Mouse (Mus musculus): ENCODE data around the gene Gm11172. TPM values are rescaled to one million over a fixed set of nuclear protein-coding genes. Genes with fewer than 3 reads are reported as not detected.

Gene Gm11172
- total and polyA plus RNA-seq, 3 experiments = not detected

DNA sequence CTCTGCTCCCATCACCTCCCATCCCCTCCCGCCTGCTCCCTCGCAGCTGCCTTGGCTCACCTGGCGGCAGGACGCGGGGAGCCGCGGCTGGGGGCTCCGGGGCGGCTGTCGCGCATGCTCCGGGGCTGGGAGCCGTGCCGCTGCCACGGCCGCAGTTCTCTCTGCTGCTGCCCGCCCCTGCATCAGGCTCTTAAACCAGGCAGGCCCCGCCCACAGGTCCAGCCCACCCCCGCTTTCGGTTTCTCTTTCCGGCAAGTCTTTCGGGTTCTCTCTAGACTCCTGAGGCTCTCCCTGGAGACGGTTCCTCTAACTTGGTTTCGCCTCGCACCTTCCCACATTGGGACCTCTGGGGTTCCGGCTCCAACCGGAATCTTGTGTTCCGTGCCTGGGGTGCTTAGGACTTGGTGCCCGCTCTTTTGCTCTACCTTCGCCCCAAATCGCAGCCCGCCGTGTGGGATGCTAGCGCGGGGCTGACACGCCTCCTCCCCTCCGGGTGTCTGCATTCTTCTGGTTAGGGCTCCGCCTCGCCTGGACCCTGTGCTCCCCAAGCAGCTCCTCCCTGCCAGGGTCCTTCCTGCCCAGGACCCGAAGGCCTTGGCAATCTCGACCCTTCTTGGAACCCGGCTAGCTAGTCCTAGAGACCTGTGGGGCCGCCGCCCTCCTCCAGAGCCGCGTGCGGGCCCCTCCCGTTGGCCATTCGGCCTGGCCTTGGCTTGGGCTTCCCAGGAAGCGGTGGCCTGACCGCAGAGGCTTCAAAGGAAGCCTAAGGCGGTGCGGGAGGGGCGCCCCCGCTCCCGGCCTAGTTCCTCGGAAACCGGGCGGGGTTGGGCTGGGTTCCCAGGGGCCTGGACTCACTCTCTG is 27.1 kb upstream of the Gm11172 start, which contains the start of gene Socs1 (continued):
- TF ChIP-seq IRF4 (IDR thresholded peaks at IDR 0.05; ENCODE audit: low read depth, low read length) (peak; percentile 99), USF1 (IDR thresholded peaks at IDR 0.05; ENCODE audit: low read depth, low read length) (no peak), ZKSCAN1 (IDR thresholded peaks at IDR 0.05; ENCODE audit: borderline replicate concordance, low read depth, low read length) (no peak), POLR2A (IDR thresholded peaks at IDR 0.05; ENCODE audit: low read depth, low read length) (peak; percentile 98), TCF12 (IDR thresholded peaks at IDR 0.05; ENCODE audit: low read depth, low read length) (peak; percentile 90), CTCF (conservative IDR thresholded peaks at IDR 0.05 in 1 of 2, IDR thresholded peaks at IDR 0.05 in 1 of 2; ENCODE audit: low read depth in 2 of 2, low read length in 2 of 2) (no peak), ZC3H11A (IDR thresholded peaks at IDR 0.05; ENCODE audit: low read depth, low read length) (no peak), POLR2AphosphoS2 (IDR thresholded peaks at IDR 0.05; ENCODE audit: low read depth, low read length) (peak; percentile 98), USF2 (conservative IDR thresholded peaks at IDR 0.05; ENCODE audit: low read depth, low read length) (no peak), SIN3A (IDR thresholded peaks at IDR 0.05; ENCODE audit: low read length) (peak; percentile 59; the same call in 1 of the 2 replicates), RCOR1 (conservative IDR thresholded peaks at IDR 0.05; ENCODE audit: low read depth, low read length) (no peak; the same call in none of the 2 replicates), NELFE (IDR thresholded peaks at IDR 0.05; ENCODE audit: low read depth, low read length) (peak; percentile 99), PAX5 (IDR thresholded peaks at IDR 0.05; ENCODE audit: low read length) (no peak), SMC3 (IDR thresholded peaks at IDR 0.05; ENCODE audit: low read depth, low read length) (no peak)

- peak overlapping the region; percentile 81; the same call in 1 of the 2 replicates for H3K27ac ChIP-seq (ENCODE audit: insufficient read depth, low read depth)
- peaks cover 16% of the 10 kb centered on the region for H3K79me2 ChIP-seq (replicated peaks; ENCODE audit: control insufficient read depth, extremely low read depth, insufficient read depth, poor library complexity, severe bottlenecking)
- in situ Hi-C loops (cut with MboI; ENCODE audit: low pct_ligation_motif_present, low pct_unique_long_range_greater_than_20kb, low sequenced_read_pairs) = loop anchor here (5.0 kb wide), 2 partner anchors 119 to 214 kb away; no protein-coding TSS in a partner anchor
- peak overlapping the region; percentile 69 for H3K9ac ChIP-seq (ENCODE audit: insufficient read depth, low read depth)
- no peaks in the 10 kb centered on the region for H3K27me3 ChIP-seq (replicated peaks)
- H3K4me2 ChIP-seq (ENCODE audit: insufficient read depth, low read depth, poor library complexity, severe bottlenecking) = peak overlapping the region; percentile 64
- peak overlapping the region; percentile 66 to 84 (median 82) for H3K4me3 ChIP-seq (replicated peaks in 1 of 3; ENCODE audit: low read depth in 2 of 3, low read length in 2 of 3, poor library complexity in 1 of 3)
- H3K9me3 ChIP-seq (replicated peaks; ENCODE audit: low read length) = no peaks in the 10 kb centered on the region
- H3K36me3 ChIP-seq (replicated peaks in 1 of 2; ENCODE audit: control insufficient read depth in 1 of 2, insufficient read depth in 1 of 2, low read length in 1 of 2) = peaks cover 0 to 21% of the 10 kb centered on the region in 2 experiments
- dilution Hi-C loops (cut with MboI; ENCODE audit: extremely low pct_ligation_motif_present, extremely low pct_unique_long_range_greater_than_20kb, low sequenced_read_pairs) = no loop called here
- H3K4me1 ChIP-seq (ENCODE audit: control insufficient read depth in 1 of 2, insufficient read depth in 2 of 2) = peaks cover 31 to 49% of the 10 kb centered on the region in 2 experiments
- TF ChIP-seq CHD2 (IDR thresholded peaks at IDR 0.05; ENCODE audit: low read length) (no peak), RCOR1 (conservative IDR thresholded peaks at IDR 0.05; ENCODE audit: low read depth, low read length) (no peak), TCF12 (IDR thresholded peaks at IDR 0.05; ENCODE audit: low read depth, low read length) (peak; percentile 81), NRF1 (IDR thresholded peaks at IDR 0.05; ENCODE audit: low read depth, low read length) (0 out of 2 replicates have a peak, but pooled peaks have one; percentile 24), USF1 (IDR thresholded peaks at IDR 0.05; ENCODE audit: low read depth, low read length) (no peak), ETS1 (conservative IDR thresholded peaks at IDR 0.05; ENCODE audit: low read depth, low read length) (peak; percentile 67; the same call in 1 of the 2 replicates), PAX5 (IDR thresholded peaks at IDR 0.05; ENCODE audit: low read length) (no peak), SIN3A (IDR thresholded peaks at IDR 0.05; ENCODE audit: low read length) (peak; percentile 77), ELF1 (IDR thresholded peaks at IDR 0.05; ENCODE audit: low read depth, low read length) (peak; percentile 60; the same call in 1 of the 2 replicates), UBTF (IDR thresholded peaks at IDR 0.05; ENCODE audit: low read depth, low read length) (no peak), SMC3 (IDR thresholded peaks at IDR 0.05; ENCODE audit: low read depth, low read length) (peak; percentile 94), ZC3H11A (IDR thresholded peaks at IDR 0.05; ENCODE audit: low read depth, low read length) (peak; percentile 83), EP300 (IDR thresholded peaks at IDR 0.05; ENCODE audit: low read length) (no peak), MEF2A (IDR thresholded peaks at IDR 0.05; ENCODE audit: borderline replicate concordance, low read depth, low read length) (peak; percentile 44; the same call in 1 of the 2 replicates), HCFC1 (IDR thresholded peaks at IDR 0.05; ENCODE audit: low read depth, low read length) (no peak), MAX (IDR thresholded peaks at IDR 0.05; ENCODE audit: low read length) (peak; percentile 84), MXI1 (IDR thresholded peaks at IDR 0.05; ENCODE audit: low read depth, low read length) (peak; percentile 62; the same call in 1 of the 2 replicates), BHLHE40 (IDR thresholded peaks at IDR 0.05; ENCODE audit: low read depth, low read length) (peak; percentile 89), JUND (conservative IDR thresholded peaks at IDR 0.05; ENCODE audit: low read depth, low read length) (peak; percentile 40; the same call in 1 of the 2 replicates), CHD1 (IDR thresholded peaks at IDR 0.05; ENCODE audit: low read depth, low read length) (no peak), CTCF (conservative IDR thresholded peaks at IDR 0.05 in 1 of 2, IDR thresholded peaks at IDR 0.05 in 1 of 2; ENCODE audit: low read depth in 2 of 2, low read length in 2 of 2) (peak; percentile 66 to 98; a peak in 3 of 4 replicates), ZKSCAN1 (IDR thresholded peaks at IDR 0.05; ENCODE audit: borderline replicate concordance, low read depth, low read length) (no peak), POLR2AphosphoS2 (IDR thresholded peaks at IDR 0.05; ENCODE audit: low read depth, low read length) (no peak), MYC (IDR thresholded peaks at IDR 0.05; ENCODE audit: low read depth, low read length) (peak; percentile 94), IRF4 (IDR thresholded peaks at IDR 0.05; ENCODE audit: low read depth, low read length) (peak; percentile 84), TBP (conservative IDR thresholded peaks at IDR 0.05; ENCODE audit: low read depth, low read length) (peak; percentile 36; the same call in 1 of the 2 replicates), GABPA (IDR thresholded peaks at IDR 0.05; ENCODE audit: insufficient replicate concordance, low read depth, low read length) (no peak), RAD21 (IDR thresholded peaks at IDR 0.05; ENCODE audit: low read depth, low read length) (peak; percentile 95), POLR2A (IDR thresholded peaks at IDR 0.05; ENCODE audit: low read depth, low read length) (peak; percentile 56; the same call in 1 of the 2 replicates), NELFE (IDR thresholded peaks at IDR 0.05; ENCODE audit: low read depth, low read length) (peak; percentile 54; the same call in 1 of the 2 replicates)
- DNase-seq (ENCODE audit: extremely low read depth) = peak; percentile 98
Observed at GRCm38 (mm10) chr16:10786288-10786687, 26.4 kb upstream of the Gm11172 start.

Data from CH12.LX (cell line).